Mouse (Mus musculus) gastrocnemius, adult 18-20 months (tissue): Measurements from ENCODE around the gene Ppp3r2. TPM values are rescaled to one million over a fixed set of nuclear protein-coding genes. Genes with fewer than 3 reads are reported as not detected.

Experiments
- total RNA-seq, 2 experiments: library from RNA; stranded (reverse); gene quantifications; 2 replicates each; pipeline ENCODE4 v1.2.3; 2021

Gene Ppp3r2
- total RNA-seq, 2 experiments from 2014 or later, result not detected

Other genes with a start within 250 kb of the Ppp3r2 start
- not detected for gene Acnat1, start 208.1 kb downstream of the Ppp3r2 start, total RNA-seq
- under 1 TPM; 0.11 to 0.21 TPM for gene Baat, start 175.5 kb downstream of the Ppp3r2 start, total RNA-seq
- gene Mrpl50, start 160.9 kb downstream of the Ppp3r2 start, total RNA-seq, result 10 to 100 TPM; 29.8 to 31.2 TPM
- 1 to 10 TPM; 3.0 to 4.6 TPM for gene Zfp189, start 160.8 kb downstream of the Ppp3r2 start, total RNA-seq
- 1 to 10 TPM in 1 of 2 experiments, under 1 TPM in 1; 0.62 to 1.4 TPM for gene Aldob, start 132.5 kb downstream of the Ppp3r2 start, total RNA-seq
- gene Tmem246, start 84.1 kb downstream of the Ppp3r2 start, total RNA-seq, result 10 to 100 TPM; 26.1 to 29.1 TPM
- 10 to 100 TPM; 25.9 to 28.0 TPM for gene Rnf20, start 50.0 kb downstream of the Ppp3r2 start, total RNA-seq
- not detected for gene Grin3a, start 163.7 kb upstream of the Ppp3r2 start, total RNA-seq